Mouse (Mus musculus) v-Abl transformed pro-B cells (cell line): ENCODE measurements at regions not wholly inside any gene's neighbourhood (a gene's known extent, or its start where the extent isn't known, plus 50 kb on each side); places are given as distances from the start of the nearest gene placed in this dataset.

Source experiments
- in situ Hi-C, 2 experiments: fragments of 400-800 bp; cut with MboI; formaldehyde crosslinking; loops; one replicate each; pipeline ENCODE4 v1.15.1; 2025; ENCODE audit not compliant: unreplicated experiment in 2 of 2

GRCm38 (mm10) chrX:129272135-129272534, 477.4 kb upstream of the Diaph2 start:
- in situ Hi-C loops: no loop called here

DNA sequence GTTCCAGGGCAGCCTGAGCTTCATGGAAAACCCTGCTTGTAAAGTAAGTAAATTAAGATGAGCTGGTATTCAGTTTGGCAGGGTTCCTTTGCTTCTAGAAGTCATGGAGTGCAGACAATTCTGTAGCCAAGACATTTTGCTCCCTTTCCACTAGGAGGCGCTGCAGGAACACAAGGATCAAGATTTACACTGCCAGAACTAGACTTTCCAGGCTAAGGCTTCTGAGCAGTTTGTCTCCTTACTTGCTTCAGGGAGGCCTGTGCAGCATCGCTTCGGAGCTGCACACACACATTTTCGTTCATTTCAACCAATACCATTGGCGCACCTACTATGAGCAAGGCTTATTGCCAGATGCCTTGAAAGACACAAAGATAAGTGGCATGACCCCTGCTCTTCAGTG, 445.6 kb upstream of the Diaph2 start:
- in situ Hi-C loops: loop anchor here (5.0 to 10.0 kb wide), 4 partner anchors 473 to 581 kb away; no protein-coding TSS in a partner anchor

- in situ Hi-C loops: loop anchor here (10.0 kb wide), 3 partner anchors 475 to 575 kb away; no protein-coding TSS in a partner anchor
These were observed 440.2 kb upstream of the Diaph2 start for GRCm38 (mm10) chrX:129309380-129309779.

DNA sequence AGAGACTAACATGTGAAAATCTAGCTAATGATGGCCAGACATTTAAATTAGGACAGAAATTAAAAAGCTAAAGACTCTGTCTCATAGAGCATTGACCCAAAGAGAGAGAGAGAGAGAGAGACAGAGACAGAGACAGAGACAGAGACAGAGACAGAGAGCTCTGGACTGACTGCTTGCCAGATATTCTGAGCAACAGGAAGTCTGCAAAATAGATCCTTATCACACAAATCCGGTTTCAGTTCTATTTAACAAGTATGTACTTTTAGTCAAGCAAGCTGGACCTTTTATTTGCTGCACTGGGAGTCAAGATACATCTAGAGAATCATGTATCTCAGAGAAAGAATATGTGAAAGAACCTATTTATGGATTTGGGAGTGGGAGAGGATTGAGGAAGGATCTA, 420.1 kb upstream of the Diaph2 start:
- in situ Hi-C loops: no loop called here

DNA sequence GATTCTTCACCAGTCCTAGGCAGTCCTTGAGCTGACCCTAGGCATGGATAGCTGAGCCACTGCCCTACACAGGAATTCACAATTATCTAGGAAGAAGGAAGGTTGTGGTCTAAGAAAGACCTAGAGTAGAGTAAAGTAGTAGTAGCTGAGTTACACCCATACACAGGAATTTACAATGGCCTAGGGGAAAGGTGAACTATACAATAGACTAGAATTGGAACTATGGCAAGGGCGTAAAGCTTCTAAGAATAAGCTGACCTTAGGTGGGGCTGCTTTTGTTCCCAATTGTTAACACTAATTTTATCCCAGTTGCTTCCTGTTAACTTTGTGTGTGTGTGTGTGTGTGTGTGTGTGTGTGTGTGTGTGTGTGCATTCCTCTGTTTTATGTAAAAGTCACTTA, 416.7 kb upstream of the Diaph2 start:
- in situ Hi-C loops: no loop called here
